In genomic region chr7:48777721-48778504, GRCm38 (mm10) we compare ENCODE assay signal across 11 mouse cellular contexts. TPM values are rescaled to one million over a fixed set of nuclear protein-coding genes. Genes with fewer than 3 reads are reported as not detected.
DNase-seq lines count a peak whose midpoint lies in the region; ATAC-seq and TF ChIP-seq lines count a peak whose summit lies in the region.
"Had no signal": no experiment of that assay in that cellular context is flagged by ENCODE, and none has a peak within 500 bp of the region (broad histone marks: within the 10 kb centered on the region; RNA-seq: fewer than 3 reads in every experiment).

No protein-coding gene starts in this region.

- 32% methylated on average over 8 of the region's 8 CpGs for WGBS in forebrain, embryonic 16.5 days
- WGBS in neural tube, embryonic 11.5 days: 63% methylated on average over 8 of the region's 8 CpGs

- no peak overlapping the region for H3K4me2 ChIP-seq in forebrain, embryonic 16.5 days (ENCODE audit: low read length)
- H3K4me2 ChIP-seq in neural tube, embryonic 11.5 days (ENCODE audit: low read depth): no peak overlapping the region
- H3K4me2 ChIP-seq: lung, embryonic 15.5 days had no signal

- peak; percentile 80 for ATAC-seq in forebrain, embryonic 16.5 days
- peak; percentile 65 for ATAC-seq in neural tube, embryonic 11.5 days (ENCODE audit: insufficient read depth, low FRiP score, low TSS enrichment)
- ATAC-seq in granulocyte monocyte progenitor cell, adult 5-6 weeks (replicated peaks; ENCODE audit: poor library complexity, severe bottlenecking): no peak

- TF ChIP-seq CTCF in left cerebral cortex, adult 2 months (IDR thresholded peaks at IDR 0.05): no peak

- H3K27ac ChIP-seq in left cerebral cortex, adult 2 months: no peak overlapping the region
- H3K27ac ChIP-seq in forebrain, embryonic 16.5 days (ENCODE audit: low read length): peak overlapping the region; percentile 56
- no peak overlapping the region for H3K27ac ChIP-seq in neural tube, embryonic 11.5 days (ENCODE audit: low read depth, low read length)
- H3K27ac ChIP-seq: lung, embryonic 15.5 days had no signal

- intact Hi-C loops in left cerebral cortex, adult 2 months (cut with DNase I): no loop called here

- H3K36me3 ChIP-seq in forebrain, embryonic 16.5 days (ENCODE audit: control insufficient read depth, insufficient read depth): no peaks in the 10 kb centered on the region
- H3K36me3 ChIP-seq in neural tube, embryonic 11.5 days (ENCODE audit: control insufficient read depth, insufficient read depth, low read length): no peaks in the 10 kb centered on the region
- H3K36me3 ChIP-seq: lung, embryonic 15.5 days had no signal

- no peak overlapping the region for H3K9ac ChIP-seq in forebrain, embryonic 16.5 days (replicated peaks; ENCODE audit: low read depth, low read length)
- no peak overlapping the region for H3K9ac ChIP-seq in neural tube, embryonic 11.5 days (ENCODE audit: low read length)
- H3K9ac ChIP-seq: lung, embryonic 15.5 days had no signal

- no peaks in the 10 kb centered on the region for H3K9me3 ChIP-seq in forebrain, embryonic 16.5 days (ENCODE audit: control insufficient read depth, low read length)
- H3K9me3 ChIP-seq in neural tube, embryonic 11.5 days (ENCODE audit: control insufficient read depth, low read length): no peaks in the 10 kb centered on the region
- H3K9me3 ChIP-seq: lung, embryonic 15.5 days had no signal

- DNase-seq in left cerebral cortex, adult 18-20 months (ENCODE audit: low spot score in 2 of 2): peak; percentile 9 to 19
- no peak for DNase-seq in left cerebral cortex, adult 2 months (ENCODE audit: extremely low spot score in 1 of 2, low spot score in 2 of 2)
- DNase-seq in layer of hippocampus, adult 9-11 months: peak; percentile 48
- DNase-seq in neural tube, embryonic 11.5 days (ENCODE audit: low spot score): peak; percentile 68
- no peak for DNase-seq in urinary bladder, adult 18-20 months (ENCODE audit: low spot score in 2 of 2)
- no peak for DNase-seq in urinary bladder, postnatal 4 days (ENCODE audit: low spot score in 2 of 2)
- DNase-seq: adrenal gland, adult 8-10 months; gastrocnemius, postnatal 14 days had no signal

- H3K4me1 ChIP-seq in forebrain, embryonic 16.5 days (replicated peaks; ENCODE audit: control insufficient read depth, insufficient read depth, low read length): peaks cover 4% of the 10 kb centered on the region; the same call in 1 of the 2 replicates
- no peaks in the 10 kb centered on the region for H3K4me1 ChIP-seq in neural tube, embryonic 11.5 days (ENCODE audit: control insufficient read depth, insufficient read depth, low read length)
- H3K4me1 ChIP-seq: lung, embryonic 15.5 days had no signal

- no peaks in the 10 kb centered on the region for H3K27me3 ChIP-seq in forebrain, embryonic 16.5 days (replicated peaks; ENCODE audit: control insufficient read depth, insufficient read depth, low read length)
- H3K27me3 ChIP-seq in neural tube, embryonic 11.5 days (ENCODE audit: control insufficient read depth, insufficient read depth, low read length): no peaks in the 10 kb centered on the region
- H3K27me3 ChIP-seq: lung, embryonic 15.5 days had no signal

- no peak overlapping the region for H3K4me3 ChIP-seq in left cerebral cortex, adult 2 months
- H3K4me3 ChIP-seq in forebrain, embryonic 16.5 days (replicated peaks; ENCODE audit: low read length): no peak overlapping the region
- no peak overlapping the region for H3K4me3 ChIP-seq in neural tube, embryonic 11.5 days (ENCODE audit: low read depth, low read length)
- H3K4me3 ChIP-seq: lung, embryonic 15.5 days had no signal

RNA-seq across cellular contexts. Expression of gene Zdhhc13, which starts 10.9 kb away (rescaled TPM):
- total RNA-seq in left cerebral cortex, adult 18-20 months (2021): 10 to 100 TPM; 22.1 TPM
- 10 to 100 TPM; 21.0 to 24.2 TPM for total RNA-seq in left cerebral cortex, adult 2 months (2021)
- polyA plus RNA-seq in forebrain, embryonic 16.5 days (2015; fragmentation: Nextera tagmentation; extraction: Ambion mirVana): 52.8 and 59.4 TPM in 2 replicates
- 39.0 and 41.2 TPM in 2 replicates for polyA plus RNA-seq in neural tube, embryonic 11.5 days (2014; fragmentation: Nextera tagmentation; extraction: Ambion mirVana)
- 35.8 and 37.4 TPM in 2 replicates for total RNA-seq in granulocyte monocyte progenitor cell, adult 5-6 weeks (2014; fragmentation: Nextera tagmentation)
- 50.2 and 54.2 TPM in 2 replicates for total RNA-seq in granulocyte monocyte progenitor cell, adult 5-6 weeks (2017)

Comparison
In these comparisons a context has a peak if more than half of its experiments do, and no peak if none do; other contexts are left out.
1. DNase-seq: peak in left cerebral cortex, adult 18-20 months (2 of 2), layer of hippocampus, adult 9-11 months (single experiment) and neural tube, embryonic 11.5 days (single experiment); none in left cerebral cortex, adult 2 months (0 of 2), urinary bladder, adult 18-20 months (0 of 2) and urinary bladder, postnatal 4 days (0 of 2).